Mouse (Mus musculus) heart, postnatal 0 days (tissue): ENCODE measurements at regions not wholly inside any gene's neighbourhood (a gene's known extent, or its start where the extent isn't known, plus 50 kb on each side); places are given as distances from the start of the nearest gene placed in this dataset.

Experiments used
- CTCF ChIP-seq: IDR thresholded peaks from 2 replicates; pipeline ENCODE4 v1.5.1; 2016; ENCODE audit warnings: antibody characterized with exemption, control low read depth, low read depth
- EP300 ChIP-seq: IDR thresholded peaks from 2 replicates; pipeline ENCODE4 v1.6.1; 2016; ENCODE audit warnings: antibody characterized with exemption, low read depth

GRCm38 (mm10) chr6:20982931-20983330 lies 232.4 kb upstream of the Kcnd2 start:
- TF ChIP-seq CTCF, result no peak
- no peak for TF ChIP-seq EP300
